ENCODE assay signal across 23 mouse cellular contexts in the genomic region with DNA sequence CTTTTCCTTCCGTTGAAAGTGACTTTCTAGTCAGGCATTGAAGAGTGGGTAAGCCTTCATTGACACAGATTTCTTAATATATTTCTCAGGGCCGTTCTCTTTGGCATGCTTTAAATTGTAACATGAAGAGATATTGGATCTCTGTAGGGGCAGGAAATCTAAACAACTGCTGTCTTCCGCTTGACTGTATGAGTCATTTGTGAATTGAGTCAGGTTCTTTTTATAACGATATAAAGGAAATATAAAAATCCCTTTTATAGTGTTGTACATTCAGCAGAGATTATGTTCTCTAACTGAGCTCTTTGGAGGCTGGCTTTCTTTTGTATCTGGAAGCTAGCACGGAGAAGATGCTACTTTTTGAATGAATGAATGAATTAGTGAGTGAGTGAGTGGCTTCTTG. TPM values are rescaled to one million over a fixed set of nuclear protein-coding genes. Genes with fewer than 3 reads are reported as not detected.
DNase-seq lines count a peak whose midpoint lies in the region; TF ChIP-seq lines count a peak whose summit lies in the region.
"Had no signal": no experiment of that assay in that cellular context is flagged by ENCODE, and none has a peak within 500 bp of the region (broad histone marks: within the 10 kb centered on the region; RNA-seq: fewer than 3 reads in every experiment).

No protein-coding gene starts in this region.

- peaks cover 5% of the 10 kb centered on the region for H3K4me1 ChIP-seq in brown adipose tissue, adult 24 weeks (ENCODE audit: control insufficient read depth, insufficient read depth, insufficient read length, low read length)
- H3K4me1 ChIP-seq: lung, embryonic 15.5 days; midbrain, embryonic 10.5 days had no signal

- TF ChIP-seq CTCF in gastrocnemius, adult 2 months (IDR thresholded peaks at IDR 0.05), result no peak
- TF ChIP-seq CTCF in left cerebral cortex, adult 2 months (IDR thresholded peaks at IDR 0.05), result no peak

- intact Hi-C loops in gastrocnemius, adult 2 months (cut with DNase I), result no loop called here
- intact Hi-C loops in left cerebral cortex, adult 2 months (cut with DNase I), result no loop called here
- intact Hi-C loops in left cerebral cortex, postnatal 36 days (cut with DNase I), result no loop called here

- peak overlapping the region; percentile 46 for H3K27ac ChIP-seq in gastrocnemius, adult 2 months
- peak overlapping the region; percentile 61 for H3K27ac ChIP-seq in left cerebral cortex, adult 2 months
- peak overlapping the region; percentile 39; the same call in 1 of the 2 replicates for H3K27ac ChIP-seq in brown adipose tissue, adult 24 weeks (replicated peaks; ENCODE audit: low read depth, low read length)
- H3K27ac ChIP-seq: heart, embryonic 10.5 days; hindbrain, embryonic 15.5 days; limb, embryonic 15.5 days; liver, embryonic 15.5 days; lung, embryonic 15.5 days; midbrain, embryonic 10.5 days; neural tube, embryonic 15.5 days; stomach, postnatal 0 days had no signal

- H3K4me3 ChIP-seq in gastrocnemius, adult 2 months, result no peak overlapping the region
- no peak overlapping the region for H3K4me3 ChIP-seq in left cerebral cortex, adult 2 months
- no peak overlapping the region for H3K4me3 ChIP-seq in brown adipose tissue, adult 24 weeks (ENCODE audit: insufficient read depth, low read depth, low read length)
- H3K4me3 ChIP-seq: heart, embryonic 10.5 days; hindbrain, embryonic 15.5 days; limb, embryonic 15.5 days; liver, embryonic 15.5 days; lung, embryonic 15.5 days; midbrain, embryonic 10.5 days; neural tube, embryonic 15.5 days had no signal

- no peak for DNase-seq in gastrocnemius, adult 2 months
- DNase-seq in gastrocnemius, adult 8-10 months (ENCODE audit: low spot score in 2 of 2), result no peak
- DNase-seq in left cerebral cortex, adult 2 months (ENCODE audit: extremely low spot score in 1 of 2, low spot score in 2 of 2), result no peak
- no peak for DNase-seq in left cerebral cortex, postnatal 36 days (ENCODE audit: low spot score in 2 of 2)
- DNase-seq in retina, postnatal 1 day, result no peak
- no peak for DNase-seq in thymus, postnatal 4 days
- no peak for DNase-seq in kidney, postnatal 14 days
- DNase-seq: adrenal gland, adult 8-10 months; cerebellum, adult 11 months; cerebellum, adult 9-11 months; forebrain, postnatal 0 days; kidney, postnatal 36 days; left cerebral cortex, postnatal 4 days; thymus, adult 2 months had no signal

RNA-seq across cellular contexts. Expression of a gene that starts 14.0 kb away (rescaled TPM):
- total RNA-seq in gastrocnemius, adult 2 months (2021), result 10 to 100 TPM; 18.1 to 18.5 TPM
- 10 to 100 TPM; 17.5 to 20.7 (median 17.7) TPM for total RNA-seq in gastrocnemius, adult 8-10 months (2022)
- 10 to 100 TPM; 75.3 to 84.1 TPM for total RNA-seq in left cerebral cortex, adult 2 months (2021)
- total RNA-seq in left cerebral cortex, postnatal 36 days (2021), result 10 to 100 TPM; 67.6 to 79.7 TPM
- polyA plus RNA-seq in brown adipose tissue, adult 24 weeks (2012; ENCODE audit: insufficient read depth, insufficient read length, missing spikeins), result 13.0 and 13.5 TPM in 2 replicates
